Mouse (Mus musculus): ENCODE results near the gene Coq4.

The Coq4 gene

DNA sequence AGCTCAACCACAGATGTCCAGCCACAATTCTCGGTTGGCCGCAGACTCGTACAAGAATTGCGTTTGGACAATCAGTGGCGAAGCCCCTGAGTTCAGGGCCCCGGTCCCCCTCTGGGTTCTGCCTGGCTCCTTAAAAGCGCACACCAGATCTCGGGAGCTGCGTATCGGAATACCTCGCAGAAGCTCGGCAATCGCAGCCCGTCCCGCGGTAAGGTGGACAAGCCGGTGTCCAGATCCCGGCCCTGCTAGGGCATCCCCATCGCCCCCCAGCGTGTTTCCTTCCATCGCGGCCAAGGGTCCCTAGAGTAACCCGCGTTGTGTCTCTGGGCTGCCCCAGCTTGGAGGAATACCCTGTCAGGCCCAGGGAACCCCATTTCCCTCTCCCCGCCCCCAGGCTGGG, 58.3 kb downstream of the Coq4 start:
- no peak for DNase-seq (ENCODE audit: extremely low read depth, low read depth)

DNA sequence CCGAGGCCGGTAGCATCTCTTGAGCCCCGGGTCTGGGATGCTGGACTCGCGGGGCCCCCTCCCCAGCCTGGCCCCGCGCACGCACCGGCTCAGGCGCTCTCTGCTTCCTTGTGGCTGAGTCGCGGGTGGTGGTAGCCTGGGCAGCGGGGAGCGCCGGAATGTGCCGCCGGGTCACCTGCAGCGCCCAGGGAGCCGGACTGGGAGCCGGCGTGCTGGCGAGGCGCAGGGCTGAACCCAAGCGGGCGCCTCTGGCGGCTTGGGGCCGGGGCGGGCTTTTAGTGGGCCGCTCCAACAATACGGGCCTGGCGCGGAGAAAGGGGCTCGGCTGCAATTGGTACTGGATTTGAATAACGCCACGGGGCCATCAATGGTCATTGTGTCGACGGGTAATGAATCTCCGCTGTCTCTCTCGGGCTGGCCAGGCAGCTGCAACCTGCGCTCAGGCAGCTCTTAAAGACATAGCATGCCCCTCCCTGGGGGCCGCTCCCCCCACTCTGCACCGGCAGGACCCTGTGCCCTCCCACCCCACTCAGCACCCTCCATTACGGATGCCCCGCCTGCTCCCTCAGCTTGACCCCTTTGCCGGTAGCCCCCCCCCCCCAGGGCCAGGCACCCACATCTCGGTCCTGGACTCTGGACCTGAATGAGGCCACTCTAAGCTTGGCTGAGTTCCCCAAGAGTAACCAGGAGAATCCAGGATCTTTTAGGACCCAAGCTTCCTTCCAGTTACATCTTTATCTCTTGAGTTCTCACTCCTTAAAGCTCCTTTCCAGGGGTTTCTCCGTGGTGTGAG, 59.0 kb downstream of the Coq4 start:
- DNase-seq (ENCODE audit: extremely low read depth, low read depth), result no peak

DNA sequence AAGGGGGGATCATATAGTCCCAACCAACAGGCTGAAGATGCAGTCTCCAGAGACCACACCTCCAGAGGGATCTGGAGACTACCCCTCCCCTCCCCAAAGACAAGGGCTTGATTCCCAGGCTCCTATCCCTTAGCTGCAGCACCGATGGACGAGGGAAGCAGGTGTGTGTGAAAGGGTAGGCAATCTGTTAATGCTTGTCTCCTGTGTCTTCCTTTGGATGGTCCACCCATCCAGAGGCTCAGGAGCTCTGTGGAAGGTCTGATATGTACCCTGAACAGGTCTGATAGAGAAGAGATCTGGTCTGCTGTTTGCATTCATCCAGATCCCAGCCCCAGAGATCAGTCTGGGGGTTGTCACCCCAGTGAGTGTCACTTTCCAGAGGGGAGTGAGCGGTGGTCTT, 59.6 kb downstream of the Coq4 start:
- no peak for DNase-seq (ENCODE audit: extremely low read depth, low read depth)
